Mouse (Mus musculus): ENCODE measurements around the gene Sort1. TPM values are rescaled to one million over a fixed set of nuclear protein-coding genes. Genes with fewer than 3 reads are reported as not detected.
A peak's percentile ranks its signal among the peaks of the same experiment; 100 is the strongest.

The Sort1 gene
- polyA plus RNA-seq, 1 experiment from 2014 or later = 12.9 TPM

- Histone ChIP-seq H3K4me3 (peak overlapping the region; percentile 90), H3K27me3 (replicated peaks; ENCODE audit: low read depth, poor library complexity, severe bottlenecking) (peaks cover 5% of the 10 kb centered on the region; the same call in 1 of the 2 replicates), H3K9me3 (no peaks in the 10 kb centered on the region), H3K36me3 (replicated peaks) (peaks cover 6% of the 10 kb centered on the region), H3K27ac (replicated peaks) (no peak overlapping the region), H3K4me1 (peaks cover 65% of the 10 kb centered on the region)
- no peak for DNase-seq (ENCODE audit: low spot score)
- WGBS = 52% methylated on average over 4 of the region's 4 CpGs
Observed at GRCm38 (mm10) chr3:108285078-108285711, 1.3 kb downstream of the Sort1 start.

- no peaks in the 10 kb centered on the region for H3K9me3 ChIP-seq
- peak overlapping the region; percentile 30; the same call in 1 of the 2 replicates for H3K4me3 ChIP-seq
- 57% methylated on average over 14 of the region's 14 CpGs for WGBS
- H3K27ac ChIP-seq (replicated peaks) = no peak overlapping the region
- peaks cover 74% of the 10 kb centered on the region for H3K4me1 ChIP-seq
- DNase-seq (ENCODE audit: low spot score) = no peak
- H3K36me3 ChIP-seq (replicated peaks) = no peaks in the 10 kb centered on the region
- peaks cover 5% of the 10 kb centered on the region; the same call in 1 of the 2 replicates for H3K27me3 ChIP-seq (replicated peaks; ENCODE audit: low read depth, poor library complexity, severe bottlenecking)
Observed at GRCm38 (mm10) chr3:108286671-108287439, 3.0 kb downstream of the Sort1 start.

- Histone ChIP-seq H3K27me3 (replicated peaks; ENCODE audit: low read depth, poor library complexity, severe bottlenecking) (peaks cover 5% of the 10 kb centered on the region; the same call in 1 of the 2 replicates), H3K4me3 (peak overlapping the region; percentile 30), H3K27ac (replicated peaks) (peak overlapping the region; percentile 63), H3K9me3 (no peaks in the 10 kb centered on the region), H3K4me1 (peaks cover 67% of the 10 kb centered on the region), H3K36me3 (replicated peaks) (no peaks in the 10 kb centered on the region)
- 14% methylated on average over 17 of the region's 17 CpGs for WGBS
- peak; percentile 52 for DNase-seq (ENCODE audit: low spot score)
Observed at GRCm38 (mm10) chr3:108287811-108288805, 4.2 kb downstream of the Sort1 start.

DNA sequence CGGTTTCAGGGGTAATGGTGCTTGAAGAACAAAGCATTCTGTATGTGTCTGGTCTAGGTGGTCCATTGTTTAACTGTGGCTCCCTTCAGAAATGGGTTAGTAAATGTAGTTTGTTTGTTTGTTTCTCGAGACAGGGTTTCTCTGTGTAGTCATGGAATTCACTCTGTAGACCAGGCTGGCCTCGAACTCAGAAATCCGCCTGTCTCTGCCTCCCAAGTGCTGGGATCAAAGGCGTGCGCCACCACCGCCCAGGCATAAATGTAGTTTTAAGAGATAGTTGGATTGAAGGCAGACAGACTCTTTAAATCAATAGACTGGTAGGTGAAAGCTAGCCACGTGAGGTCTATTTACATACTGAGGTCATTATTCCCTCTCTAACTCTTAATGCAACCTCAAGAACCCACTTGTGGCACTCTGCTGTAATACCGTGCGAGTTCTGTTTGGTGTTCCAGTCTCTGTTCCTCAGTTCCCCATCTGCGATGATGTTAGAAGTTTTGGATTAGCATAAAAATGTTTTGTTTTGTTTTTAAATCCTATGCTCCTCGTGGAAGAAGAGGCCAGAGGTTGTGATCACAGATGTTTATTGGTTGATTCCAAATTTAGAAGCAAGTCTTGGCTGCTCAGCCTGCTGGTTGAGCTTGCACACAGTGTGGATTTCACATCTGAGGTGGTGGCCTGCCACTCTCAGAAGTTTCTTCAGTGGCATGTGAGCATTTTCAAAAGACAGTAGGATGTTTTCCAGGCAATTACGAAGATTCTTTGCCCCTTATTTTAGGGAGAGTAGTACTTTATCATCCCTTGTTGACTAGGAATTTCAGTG is 5.6 kb downstream of the Sort1 start:
- no peaks in the 10 kb centered on the region for H3K36me3 ChIP-seq (replicated peaks)
- no peak overlapping the region for H3K27ac ChIP-seq (replicated peaks)
- H3K4me1 ChIP-seq = peaks cover 60% of the 10 kb centered on the region
- DNase-seq (ENCODE audit: low spot score) = no peak
- H3K4me3 ChIP-seq = no peak overlapping the region
- no peaks in the 10 kb centered on the region for H3K9me3 ChIP-seq
- peaks cover 5% of the 10 kb centered on the region; the same call in 1 of the 2 replicates for H3K27me3 ChIP-seq (replicated peaks; ENCODE audit: low read depth, poor library complexity, severe bottlenecking)
- 79% methylated on average over 13 of the region's 13 CpGs for WGBS

- WGBS = 70% methylated on average over 17 of the region's 17 CpGs
- Histone ChIP-seq H3K9me3 (no peaks in the 10 kb centered on the region), H3K4me3 (no peak overlapping the region), H3K27me3 (replicated peaks; ENCODE audit: low read depth, poor library complexity, severe bottlenecking) (peaks cover 5% of the 10 kb centered on the region; the same call in 1 of the 2 replicates), H3K36me3 (replicated peaks) (no peaks in the 10 kb centered on the region), H3K4me1 (peaks cover 61% of the 10 kb centered on the region), H3K27ac (replicated peaks) (no peak overlapping the region)
- DNase-seq (ENCODE audit: low spot score) = no peak
Observed at GRCm38 (mm10) chr3:108291036-108291799, 7.3 kb downstream of the Sort1 start.

- Histone ChIP-seq H3K27ac (replicated peaks) (no peak overlapping the region), H3K27me3 (replicated peaks; ENCODE audit: low read depth, poor library complexity, severe bottlenecking) (no peaks in the 10 kb centered on the region), H3K36me3 (replicated peaks) (no peaks in the 10 kb centered on the region), H3K9me3 (no peaks in the 10 kb centered on the region), H3K4me1 (peaks cover 54% of the 10 kb centered on the region), H3K4me3 (no peak overlapping the region)
- DNase-seq (ENCODE audit: low spot score) = no peak
- 56% methylated on average over 2 of the region's 2 CpGs for WGBS
Observed at GRCm38 (mm10) chr3:108294398-108294797, 10.5 kb downstream of the Sort1 start.

DNA sequence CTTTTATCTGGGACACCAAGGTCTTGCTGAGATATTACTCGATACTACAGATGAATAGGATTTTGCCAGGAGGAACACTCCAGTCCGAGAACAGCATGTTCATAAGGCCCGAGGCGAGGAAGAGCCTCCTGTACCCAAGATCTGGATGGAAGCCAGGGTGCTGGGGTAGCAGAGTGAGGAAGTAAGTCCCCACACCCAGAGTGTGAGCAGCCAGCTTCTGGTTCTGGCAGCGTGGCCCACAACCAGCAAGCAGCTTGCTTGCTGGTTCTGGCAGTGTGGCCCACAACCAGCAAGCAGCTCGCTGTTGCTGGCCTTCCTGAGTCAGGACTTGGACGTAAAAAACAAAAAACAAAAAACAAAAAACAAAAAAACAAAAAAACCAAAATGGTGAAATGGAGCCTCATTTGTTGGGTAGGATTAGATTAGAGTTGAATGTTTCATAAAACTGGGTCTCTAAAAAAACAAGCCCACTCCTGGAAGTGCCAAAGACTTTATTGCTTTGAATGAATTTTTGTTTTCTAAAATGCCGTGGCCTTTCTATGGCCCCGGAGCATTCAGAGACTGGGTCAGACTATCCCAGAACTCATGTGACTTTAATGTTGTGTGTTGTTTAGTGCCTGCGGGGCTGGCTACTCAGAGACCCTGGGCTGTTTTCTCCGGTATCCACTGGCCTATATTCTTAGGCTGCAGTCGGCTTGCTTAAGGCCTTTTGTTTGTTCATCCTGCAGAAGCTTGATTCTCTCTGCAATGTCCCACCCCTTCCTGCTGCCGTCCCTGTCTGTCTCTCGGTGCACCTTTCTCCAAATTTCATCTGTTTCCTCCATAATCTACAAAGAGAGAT is 11.7 kb downstream of the Sort1 start:
- H3K4me1 ChIP-seq = peaks cover 54% of the 10 kb centered on the region
- no peaks in the 10 kb centered on the region for H3K9me3 ChIP-seq
- H3K27ac ChIP-seq (replicated peaks) = peak overlapping the region; percentile 79
- H3K4me3 ChIP-seq = peak overlapping the region; percentile 45
- no peaks in the 10 kb centered on the region for H3K36me3 ChIP-seq (replicated peaks)
- no peak for DNase-seq (ENCODE audit: low spot score)
- H3K27me3 ChIP-seq (replicated peaks; ENCODE audit: low read depth, poor library complexity, severe bottlenecking) = no peaks in the 10 kb centered on the region
- WGBS = 43% methylated on average over 14 of the region's 14 CpGs

GRCm38 (mm10) chr3:108296220-108297049 is 12.6 kb downstream of the Sort1 start:
- peaks cover 47% of the 10 kb centered on the region for H3K4me1 ChIP-seq
- 16% methylated on average over 14 of the region's 14 CpGs for WGBS

DNA sequence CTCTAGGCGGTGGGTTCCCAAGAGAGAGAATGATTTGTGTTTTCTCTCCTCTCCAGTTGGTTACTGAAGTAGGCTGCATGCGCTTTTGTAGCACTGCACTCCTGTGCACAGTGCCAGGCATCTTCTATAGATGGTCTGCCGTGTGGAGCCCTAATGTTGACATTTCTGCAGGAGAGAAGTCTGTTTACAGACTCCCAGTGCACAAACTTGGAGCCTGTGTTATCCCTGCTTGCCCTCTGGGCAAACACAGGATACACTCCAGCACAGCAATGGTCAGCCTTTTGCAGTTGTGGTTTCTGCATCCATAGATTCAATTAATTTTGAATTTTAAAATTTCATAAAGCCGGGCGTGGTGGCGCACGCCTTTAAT is 13.2 kb downstream of the Sort1 start:
- Histone ChIP-seq H3K36me3 (replicated peaks) (no peaks in the 10 kb centered on the region), H3K9me3 (no peaks in the 10 kb centered on the region), H3K4me3 (no peak overlapping the region), H3K4me1 (peaks cover 45% of the 10 kb centered on the region), H3K27ac (replicated peaks) (peak overlapping the region; percentile 79), H3K27me3 (replicated peaks; ENCODE audit: low read depth, poor library complexity, severe bottlenecking) (no peaks in the 10 kb centered on the region)
- WGBS = 73% methylated on average over 7 of the region's 7 CpGs
- no peak for DNase-seq (ENCODE audit: low spot score)

More at GRCm38 (mm10) chr3:108296220-108297049, 12.6 kb downstream of the Sort1 start:
- H3K4me3 ChIP-seq = peak overlapping the region; percentile 45
- H3K9me3 ChIP-seq = no peaks in the 10 kb centered on the region
- peak overlapping the region; percentile 79 for H3K27ac ChIP-seq (replicated peaks)
- H3K27me3 ChIP-seq (replicated peaks; ENCODE audit: low read depth, poor library complexity, severe bottlenecking) = no peaks in the 10 kb centered on the region
- DNase-seq (ENCODE audit: low spot score) = peak; percentile 69
- H3K36me3 ChIP-seq (replicated peaks) = no peaks in the 10 kb centered on the region
